Mouse (Mus musculus): ENCODE results near the gene Lrrc75a. TPM values are rescaled to one million over a fixed set of nuclear protein-coding genes. Genes with fewer than 3 reads are reported as not detected.
"Not testable (repeated sequence)": the region's sequence is repeated elsewhere in the genome, so short reads cannot be mapped to it uniquely, and the experiment has no call there.

Lrrc75a gene
- total RNA-seq (2021): 10 to 100 TPM; 13.9 to 23.5 TPM
- long read RNA-seq, experiment 1, transcript Lrrc75a-201 (4 exons, 1,984 nt): major isoform, 17 of 19 reads
- long read RNA-seq, experiment 1, partial matches to known transcripts: 1 of 19 reads
- long read RNA-seq, experiment 1, other reads (novel, unspliced or antisense): 0 of 19 reads
- long read RNA-seq, experiment 2, transcript Lrrc75a-201 (4 exons, 1,984 nt): major isoform, 38 of 48 reads
- long read RNA-seq, experiment 2, partial matches to known transcripts: 3 of 48 reads
- long read RNA-seq, experiment 2, other reads (novel, unspliced or antisense): 4 of 48 reads

DNA sequence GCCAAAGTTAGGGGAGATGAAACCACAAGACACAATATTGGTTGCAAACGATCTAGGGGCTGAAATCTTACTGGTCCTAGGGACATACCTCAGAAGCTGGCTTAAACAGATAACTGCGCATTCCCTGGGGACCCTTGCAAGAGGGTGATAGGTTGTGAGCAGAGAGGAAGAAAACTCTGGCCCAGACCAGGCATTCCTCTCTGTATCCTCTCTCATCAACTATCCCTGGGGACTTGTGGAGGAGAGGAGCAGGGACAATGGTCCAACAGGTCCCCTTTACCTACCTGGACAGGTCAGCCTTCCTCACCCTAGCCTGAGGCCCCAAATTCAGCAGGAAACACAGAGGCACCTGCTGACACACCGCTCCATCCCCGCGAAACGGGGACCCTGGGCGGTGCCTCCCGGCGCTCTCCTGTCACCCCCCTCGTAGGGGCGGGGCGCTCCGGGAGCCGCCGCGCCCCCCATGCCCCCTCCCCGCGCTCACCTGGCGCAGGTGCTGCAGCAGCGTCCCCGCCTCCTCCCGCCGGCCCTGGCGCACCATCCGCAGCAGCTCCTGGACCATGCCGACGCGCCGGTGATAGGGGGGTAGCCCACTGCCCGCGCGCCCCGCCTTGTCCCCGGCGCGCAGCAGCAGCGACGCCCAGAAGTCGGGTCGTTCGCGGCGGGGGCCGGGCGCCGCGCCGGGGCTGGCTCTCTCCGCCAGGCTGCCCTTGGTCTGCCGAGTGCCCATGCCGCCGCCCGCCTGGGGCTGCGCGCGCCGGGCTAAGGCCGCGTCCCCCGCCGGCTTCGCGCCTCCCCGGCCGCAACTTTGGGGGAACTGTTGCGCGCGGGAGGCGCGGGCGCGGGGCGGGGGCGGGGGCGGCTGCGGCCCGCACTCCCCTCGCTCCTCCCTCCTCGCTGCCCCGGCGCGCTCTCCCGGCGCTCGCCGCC, at the start of gene Lrrc75a:
Gene Lrrc75a (minus strand): TSS at position 863 of the 930 bp plus-strand sequence.
- DNase-seq (ENCODE audit: low spot score in 2 of 2): peak in 1 of 2 experiments; percentile 59

DNA sequence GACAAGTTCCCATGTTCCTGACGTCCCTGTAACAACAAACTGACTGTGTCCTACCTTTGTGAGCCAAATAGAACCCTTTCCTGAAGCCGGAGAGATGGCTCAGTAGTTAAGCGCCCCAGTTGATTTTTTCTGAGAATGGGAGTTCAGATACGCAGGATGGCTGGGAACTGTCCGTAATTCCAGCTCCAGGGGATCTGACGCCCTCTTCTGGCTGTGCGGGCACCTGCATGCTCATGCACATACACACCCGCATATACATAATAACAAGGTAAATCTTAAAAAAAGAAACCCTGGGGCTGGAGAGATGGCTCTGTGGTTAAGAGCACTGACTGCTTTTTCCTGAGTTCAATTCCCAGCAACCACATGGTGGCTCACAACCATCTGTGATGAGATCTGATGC, 46.8 kb upstream of the Lrrc75a start:
- no peak for DNase-seq (ENCODE audit: low spot score in 2 of 2)

DNA sequence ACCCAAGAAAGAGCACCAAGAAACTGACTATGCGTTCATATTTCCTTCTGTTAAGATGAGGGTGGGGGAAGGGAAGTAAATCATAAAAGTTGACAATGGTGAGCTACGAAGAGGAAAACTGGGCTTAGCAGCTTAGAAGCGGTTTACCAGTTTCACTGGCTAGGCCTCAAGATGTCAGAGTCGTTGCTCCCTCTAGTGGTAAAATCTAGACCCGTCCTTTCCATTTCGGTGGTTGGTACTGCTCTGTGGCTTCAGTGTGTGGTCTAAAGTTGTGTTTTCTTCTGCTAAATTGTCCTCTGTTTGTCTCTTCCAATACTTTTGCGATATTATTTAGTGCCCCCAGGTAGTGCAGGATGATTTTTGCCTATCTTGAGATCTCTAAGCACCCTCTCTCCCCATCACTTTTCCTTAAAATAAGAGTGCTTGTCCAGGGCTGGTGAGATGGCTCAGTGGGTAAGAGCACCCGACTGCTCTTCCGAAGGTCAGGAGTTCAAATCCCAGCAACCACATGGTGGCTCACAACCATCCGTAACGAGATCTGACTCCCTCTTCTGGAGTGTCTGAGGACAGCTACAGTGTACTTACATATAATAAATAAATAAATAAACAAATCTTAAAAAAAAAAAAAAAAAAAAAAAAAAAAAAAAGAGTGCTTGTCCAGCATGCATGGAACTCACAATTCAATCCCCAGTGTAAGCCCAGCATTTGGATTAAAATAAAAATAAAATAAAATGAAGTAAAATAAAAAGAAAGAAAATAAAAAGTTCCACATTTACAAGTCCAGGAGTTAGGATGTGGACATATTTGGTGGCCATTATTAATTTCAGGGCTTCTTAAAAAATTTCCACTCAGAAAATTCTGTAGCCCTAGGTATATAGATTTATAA, 45.2 kb upstream of the Lrrc75a start:
- no peak for DNase-seq (ENCODE audit: low spot score in 2 of 2)

DNA sequence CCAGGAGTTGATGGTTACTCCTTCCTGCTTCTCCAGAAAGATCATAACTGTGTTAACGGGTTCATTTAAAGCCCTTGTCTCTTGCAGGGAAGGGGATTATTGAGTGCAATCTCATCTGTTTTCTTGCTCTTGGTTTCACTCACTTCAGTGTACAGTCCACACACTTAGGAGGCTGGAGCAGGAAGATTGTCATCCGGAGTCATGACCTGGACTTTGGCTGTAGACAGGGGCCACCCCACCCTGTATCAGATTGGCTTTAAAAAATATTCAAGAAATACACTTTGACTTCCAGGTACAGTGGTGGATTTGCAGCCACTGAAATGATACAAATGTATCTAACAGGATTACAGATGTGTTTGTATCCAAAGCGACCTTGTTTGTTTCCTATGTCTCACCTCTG, 43.3 kb upstream of the Lrrc75a start:
- DNase-seq (ENCODE audit: low spot score in 2 of 2): no peak

DNA sequence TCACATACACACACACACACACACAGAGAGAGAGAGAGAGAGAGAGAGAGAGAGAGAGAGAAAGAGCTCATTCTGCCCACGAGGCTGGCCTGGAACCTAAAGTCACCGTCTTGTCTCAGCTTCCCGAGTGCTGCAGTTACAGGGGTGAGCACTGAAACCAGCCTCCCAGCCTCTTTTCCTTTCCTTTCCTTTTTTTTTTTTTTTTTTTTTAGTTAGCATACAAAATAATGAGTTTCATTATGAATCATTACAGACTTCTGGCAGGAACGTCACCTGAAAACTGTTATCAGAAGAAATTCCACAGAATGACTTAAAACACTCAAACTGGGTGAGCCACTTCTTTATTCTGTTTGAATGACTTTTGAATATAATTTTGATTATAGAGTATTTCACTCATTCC, 31.6 kb upstream of the Lrrc75a start:
- DNase-seq (ENCODE audit: low spot score in 2 of 2): no peak

DNA sequence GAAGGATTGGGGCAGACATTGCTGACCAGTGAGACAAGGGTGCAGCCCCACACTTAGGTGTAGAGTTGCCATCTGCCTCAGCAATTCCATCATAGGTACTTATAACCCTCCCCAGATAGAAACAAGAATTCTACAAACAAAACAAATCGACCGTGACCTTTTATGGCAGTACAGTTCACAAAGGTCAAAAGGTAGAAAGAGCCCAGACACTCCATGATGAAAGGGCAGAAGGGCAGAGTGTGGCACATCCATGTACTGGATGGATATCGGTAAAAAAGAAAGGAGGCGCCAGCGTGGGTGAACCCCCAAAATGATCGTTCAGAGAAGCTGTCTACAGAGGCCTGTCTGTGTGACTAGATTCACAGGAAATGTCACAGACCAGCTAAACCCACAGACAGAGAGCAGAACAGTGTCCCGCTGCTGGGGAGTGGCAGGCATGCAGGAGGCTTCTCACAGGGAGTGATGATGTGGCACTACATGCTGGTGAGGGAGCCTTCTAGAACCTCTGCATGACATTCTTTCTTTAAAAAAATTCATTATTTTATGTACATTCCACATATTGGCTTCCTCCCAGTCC, 30.5 kb upstream of the Lrrc75a start:
- DNase-seq (ENCODE audit: low spot score in 2 of 2): no peak

DNA sequence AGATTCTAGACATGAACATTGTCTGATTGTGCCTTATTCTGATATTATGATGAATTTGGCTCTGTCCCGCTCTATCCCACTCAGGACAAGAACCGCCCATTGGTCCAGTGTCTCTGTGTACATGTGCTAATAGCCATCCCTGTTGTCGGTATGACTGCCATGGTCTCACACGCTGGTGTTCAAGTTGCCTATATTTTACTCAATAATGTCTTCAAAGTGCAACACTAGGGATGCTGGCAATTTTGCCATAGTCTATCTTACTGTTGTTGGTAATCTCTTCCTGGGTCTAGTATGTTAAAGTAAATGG, 27.9 kb upstream of the Lrrc75a start:
- DNase-seq (ENCODE audit: low spot score in 2 of 2): no peak

DNA sequence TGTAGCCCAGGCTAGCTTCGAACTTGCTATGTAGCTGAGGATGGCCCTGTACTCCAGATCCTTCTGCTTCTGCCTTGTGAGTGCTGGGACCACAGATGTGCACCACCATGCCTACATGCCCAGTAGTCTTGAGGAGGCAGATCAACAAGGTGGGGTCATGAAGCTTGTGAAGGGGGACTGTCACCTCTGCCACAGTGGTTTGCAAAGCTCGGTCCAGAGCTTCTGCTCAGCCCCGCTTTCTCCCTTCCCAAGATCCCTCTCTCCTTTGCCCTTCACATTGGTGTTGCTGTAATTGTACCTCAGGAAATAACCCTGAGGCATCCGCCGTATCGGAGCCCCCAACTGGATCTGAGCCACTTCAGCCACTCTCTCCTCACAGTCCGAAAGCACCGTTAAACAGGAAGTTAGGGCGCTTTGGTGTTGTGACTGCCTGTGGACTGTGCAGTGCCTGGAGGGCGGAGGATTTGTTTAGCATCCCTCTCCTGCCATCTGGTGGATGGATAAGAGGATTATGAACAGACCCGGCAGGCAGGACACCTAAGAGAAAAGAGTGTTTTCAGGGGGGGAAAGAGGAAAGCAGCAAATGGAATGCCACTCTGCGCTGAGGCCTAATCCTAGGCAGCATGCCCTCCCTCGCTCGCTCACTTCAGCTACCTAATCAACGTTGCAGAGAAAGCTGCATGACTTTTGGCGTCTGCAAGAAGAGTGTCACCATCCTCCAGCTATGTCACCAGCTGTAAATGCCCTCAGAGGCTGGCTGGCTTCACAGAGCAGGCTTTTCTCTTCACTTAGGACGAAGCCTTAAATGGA, 27.4 kb upstream of the Lrrc75a start:
- peak; percentile 40 to 49 for DNase-seq (ENCODE audit: low spot score in 2 of 2)

DNA sequence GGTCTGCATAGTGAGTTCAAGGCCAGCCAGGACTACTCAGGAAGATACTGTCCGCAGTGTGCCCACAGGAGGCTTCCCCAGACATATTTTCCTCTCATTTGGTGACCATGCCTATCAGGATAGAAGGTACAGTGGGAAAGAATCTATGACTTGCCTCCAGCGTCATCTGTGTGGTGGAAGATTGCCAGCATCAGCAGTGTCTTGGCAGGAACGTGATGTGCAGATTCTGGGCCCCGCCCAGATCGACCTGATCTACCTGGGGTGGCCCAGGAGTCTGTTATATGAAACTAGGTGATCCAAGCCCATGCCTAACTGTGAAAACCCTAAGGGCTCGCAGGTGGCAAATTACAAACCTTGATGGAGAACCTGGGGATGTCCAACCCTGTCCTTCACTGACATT, 21.7 kb upstream of the Lrrc75a start:
- no peak for DNase-seq (ENCODE audit: low spot score in 2 of 2)

DNA sequence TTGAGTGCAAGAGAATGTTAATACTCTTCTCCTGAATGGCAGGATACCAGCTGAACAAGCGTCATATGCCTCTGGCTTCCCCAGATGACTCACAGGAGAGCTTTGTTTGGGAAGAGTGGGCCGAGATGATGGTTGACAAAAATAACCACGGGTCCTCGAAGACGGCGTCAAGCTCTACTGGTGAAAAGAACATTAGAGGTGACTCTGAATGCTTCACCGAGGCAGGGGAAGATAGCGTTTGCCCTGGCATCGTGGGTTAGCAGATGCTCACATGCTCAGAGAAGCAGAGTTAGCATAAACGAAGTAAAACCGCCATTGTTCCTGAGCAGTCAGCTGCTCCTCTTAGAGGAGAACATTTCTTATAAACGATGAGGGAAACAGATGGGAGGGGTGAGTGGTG, 21.1 kb upstream of the Lrrc75a start:
- no peak for DNase-seq (ENCODE audit: low spot score in 2 of 2)

DNA sequence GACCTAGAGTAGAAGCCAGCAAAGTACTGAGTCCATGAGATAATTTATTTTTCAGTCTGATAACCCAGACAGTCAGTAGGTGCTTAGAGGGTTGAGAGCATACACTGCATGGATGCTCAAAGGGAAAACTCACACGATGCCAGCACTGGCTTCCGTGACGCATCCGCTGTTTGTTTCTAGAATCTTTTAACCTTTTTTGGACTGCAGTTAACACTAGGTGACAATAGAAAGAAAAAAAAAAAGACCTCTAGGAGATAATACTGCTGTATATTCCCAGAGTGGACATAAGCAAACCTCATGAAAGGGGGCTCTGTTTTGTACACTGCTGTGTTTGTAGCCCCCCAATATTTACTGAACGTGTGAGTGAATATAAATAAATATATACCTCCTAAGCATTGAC, 20.7 kb upstream of the Lrrc75a start:
- DNase-seq (ENCODE audit: low spot score in 2 of 2): no peak

DNA sequence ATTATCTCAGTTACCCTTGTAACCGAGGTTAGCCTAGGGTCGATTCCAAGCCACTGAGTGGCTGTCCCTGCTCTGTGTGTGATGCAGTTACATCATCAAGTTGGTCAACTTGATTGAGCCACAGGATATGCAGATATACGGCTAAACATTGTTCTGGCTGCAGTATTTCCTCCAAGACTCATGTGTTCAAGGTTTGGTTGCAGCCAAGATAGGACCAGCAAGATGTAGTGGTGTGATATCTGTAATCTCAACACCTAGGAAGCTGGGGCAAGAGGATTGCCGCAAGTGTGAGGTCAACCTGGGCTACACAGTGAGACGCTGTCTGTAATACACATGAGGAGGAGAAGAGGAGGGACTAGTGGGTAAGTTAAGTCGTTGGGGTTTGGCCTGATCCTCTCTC, 15.9 kb upstream of the Lrrc75a start:
- DNase-seq (ENCODE audit: low spot score in 2 of 2): no peak

DNA sequence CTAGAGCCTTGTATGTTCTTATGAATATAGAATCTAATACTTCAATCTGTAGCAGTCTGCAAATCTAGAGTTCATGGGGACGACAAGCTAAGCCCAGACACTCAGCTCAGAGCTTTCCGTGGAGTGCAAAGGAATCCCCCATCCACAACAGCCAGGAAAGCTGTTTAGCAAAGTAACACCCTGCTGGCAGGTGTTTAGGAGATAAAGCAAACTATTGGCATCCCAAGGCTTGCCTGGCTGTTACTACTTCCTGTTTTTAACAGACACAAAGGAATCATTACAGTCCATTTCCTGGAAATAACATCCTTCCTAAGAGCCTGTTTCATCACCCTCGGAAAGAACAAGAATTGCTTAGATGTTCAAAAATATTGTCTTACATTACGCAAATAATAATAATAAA, 12.6 kb upstream of the Lrrc75a start:
- no peak for DNase-seq (ENCODE audit: low spot score in 2 of 2)

DNA sequence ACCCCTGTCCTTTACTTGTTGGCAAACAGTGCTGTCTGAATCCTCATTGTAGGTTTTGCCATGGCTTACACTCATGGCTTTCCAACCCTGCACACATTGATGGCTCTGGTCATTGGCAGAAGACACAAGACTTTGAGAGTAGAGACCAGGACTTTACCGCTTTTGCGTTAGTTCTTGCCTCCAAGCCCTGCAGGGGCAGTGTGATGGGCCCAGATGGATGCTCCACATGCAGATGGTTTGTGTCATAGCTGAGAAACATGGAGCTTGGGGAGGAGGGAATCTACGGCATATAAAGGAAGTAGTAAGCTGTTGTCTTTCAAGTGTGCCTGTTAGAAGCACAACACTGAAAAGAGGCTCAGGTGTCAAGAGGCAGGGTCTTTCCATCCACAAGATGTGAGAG, 3.8 kb upstream of the Lrrc75a start:
- DNase-seq (ENCODE audit: low spot score in 2 of 2): no peak

DNA sequence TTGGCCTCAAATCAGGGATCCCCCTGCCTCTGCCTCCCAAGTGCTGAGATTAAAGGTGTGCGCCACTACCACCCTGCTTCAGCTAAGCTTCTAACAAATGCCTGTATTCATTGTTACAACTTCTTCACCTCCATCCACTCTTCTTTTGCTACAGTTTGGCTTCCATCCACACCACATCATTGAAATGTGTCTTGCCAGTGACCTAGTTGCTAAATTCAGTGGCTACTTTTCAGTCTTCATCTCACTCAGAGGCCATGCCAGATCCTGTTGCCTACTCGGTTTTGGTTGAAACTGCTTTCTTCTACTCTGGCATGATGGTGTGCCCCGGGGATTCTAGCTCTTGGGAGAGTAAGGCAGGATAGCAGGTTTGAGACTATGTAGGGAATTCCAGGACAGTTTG, 3.2 kb upstream of the Lrrc75a start:
- DNase-seq (ENCODE audit: low spot score in 2 of 2): no peak

DNA sequence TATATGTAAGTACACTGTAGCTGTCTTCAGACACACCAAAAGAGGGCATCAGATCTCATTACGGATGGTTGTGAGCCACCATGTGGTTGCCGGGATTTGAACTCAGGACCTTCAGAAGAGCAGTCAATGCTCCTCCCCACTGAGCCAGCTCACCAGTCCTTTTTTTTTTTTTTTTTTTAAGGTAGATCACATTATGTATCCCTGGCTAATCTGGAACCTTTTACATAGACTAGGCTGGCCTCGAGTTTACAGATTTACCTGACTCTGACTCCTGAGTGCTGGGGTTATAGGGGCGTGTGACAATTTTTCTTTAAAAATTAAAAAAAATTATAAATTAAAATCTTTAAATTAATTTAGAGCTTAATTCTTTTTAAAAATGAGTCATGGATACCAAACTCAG, 1.5 kb upstream of the Lrrc75a start:
- DNase-seq (ENCODE audit: low spot score in 2 of 2): not testable (repeated sequence)

DNA sequence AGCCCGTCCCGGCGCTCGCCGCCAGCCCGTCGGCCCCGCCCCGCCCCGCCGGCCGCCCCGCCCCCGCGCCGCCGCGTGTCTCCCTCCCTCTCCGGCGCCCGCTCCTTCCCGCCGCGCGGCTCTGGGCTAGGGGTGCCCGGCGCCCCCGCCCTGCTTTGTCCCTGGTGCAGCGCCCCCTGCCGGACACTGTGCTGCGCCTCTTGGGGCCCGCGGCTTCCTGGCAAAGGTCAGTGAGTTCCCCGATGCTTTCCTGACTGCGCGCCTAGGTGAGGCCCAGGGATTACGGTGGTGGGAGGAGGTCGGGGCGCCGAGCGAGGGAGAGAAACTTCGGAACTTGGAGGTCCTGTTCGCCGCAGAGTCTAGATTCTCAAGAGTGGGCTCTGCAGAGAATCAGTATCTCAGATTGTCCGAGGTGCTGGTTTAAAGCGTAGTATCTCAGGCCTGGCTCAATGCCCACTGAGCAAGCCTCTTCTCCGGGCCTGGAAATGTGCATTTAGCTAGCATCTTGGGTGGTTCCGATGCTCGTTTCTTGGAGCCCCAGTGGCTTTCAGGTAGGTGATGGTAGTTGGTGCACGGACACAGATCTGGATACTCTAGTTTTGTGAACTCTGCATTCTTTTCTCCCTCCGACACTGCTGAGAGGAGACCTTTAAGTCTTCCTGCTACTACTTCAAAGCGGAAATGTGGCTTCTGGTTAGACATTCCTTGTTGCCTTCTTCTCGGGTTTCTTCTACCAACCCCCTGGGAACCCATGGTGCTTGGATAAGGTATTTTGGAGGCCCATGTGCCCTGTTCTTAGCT, 468 bp upstream of the Lrrc75a start, which contains the start of gene Mmgt2:
Gene Mmgt2 (plus strand): TSS at position 74 of the 801 bp plus-strand sequence.
- peak; percentile 98 to 99 for DNase-seq (ENCODE audit: low spot score in 2 of 2)

DNA sequence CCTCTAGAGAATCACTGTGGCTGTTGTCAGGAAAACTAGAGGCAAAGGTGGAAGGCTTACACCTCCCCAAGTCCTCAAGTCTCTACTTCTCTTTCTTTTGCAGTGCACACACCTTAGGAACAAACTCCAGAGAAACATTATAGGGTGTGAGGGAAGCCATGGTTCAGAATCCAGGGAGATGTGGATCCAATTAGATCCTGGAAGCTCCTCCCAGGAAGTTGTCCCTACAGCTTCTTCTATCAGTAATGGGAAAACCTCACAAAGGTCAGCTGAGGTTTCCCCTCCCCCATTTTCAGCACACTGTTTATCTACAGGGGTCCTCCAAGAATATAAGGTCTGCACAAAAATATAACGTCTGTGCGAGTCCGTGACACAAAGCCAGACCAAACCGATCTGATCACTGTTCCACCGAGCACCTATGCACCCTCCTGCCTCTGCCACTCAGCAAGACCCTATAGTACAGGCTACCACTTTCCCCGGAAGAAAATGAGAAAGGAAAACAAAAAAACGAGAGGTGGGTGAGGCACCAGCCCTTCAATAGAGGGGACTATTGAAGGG, 1.3 kb downstream of the Lrrc75a start:
- no peak for DNase-seq (ENCODE audit: low spot score in 2 of 2)

DNA sequence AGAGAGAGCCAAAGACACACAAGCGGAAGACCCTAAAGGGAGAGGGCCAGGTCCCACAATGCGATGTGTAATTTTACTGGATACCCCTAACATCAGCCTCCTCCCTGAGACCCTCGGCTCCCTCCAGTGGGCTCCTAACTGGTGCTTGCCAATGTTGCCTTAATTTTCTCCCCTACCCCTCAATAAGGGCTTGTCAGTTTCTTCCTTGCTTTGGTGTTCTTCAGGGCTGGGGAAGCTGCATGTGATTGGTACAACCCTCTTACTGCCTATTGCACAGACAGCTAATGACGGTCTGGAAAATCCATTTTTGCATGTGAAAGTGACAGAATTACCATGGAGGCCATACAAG, 1.9 kb downstream of the Lrrc75a start:
- DNase-seq (ENCODE audit: low spot score in 2 of 2): no peak

Measured in adrenal gland, adult 18-20 months (tissue).